Mouse (Mus musculus) limb, embryonic 11.5 days (tissue): ENCODE measurements around the gene Elovl1. TPM values are rescaled to one million over a fixed set of nuclear protein-coding genes. Genes with fewer than 3 reads are reported as not detected.

Source experiments
- ATAC-seq: fragments of 200-750 bp; cut with Nextera tagmentation; 2 replicates; pipeline ENCODE4 v1.8.0; 2017; ENCODE audit warnings: low read depth; ENCODE audit not compliant: insufficient number of reproducible peaks, low FRiP score, low TSS enrichment
- DNase-seq: peaks from one replicate; pipeline ENCODE4 v3.0.0-alpha.2; 2015; ENCODE audit warnings: low spot score
- H3K27ac ChIP-seq: fragments of 300-500 bp; sonication (generic); replicated peaks from 2 replicates; pipeline ENCODE4 v1.5.1; 2014; ENCODE audit warnings: low read depth, mild to moderate bottlenecking, low read length
- H3K27me3 ChIP-seq: fragments of 300-500 bp; sonication (generic); 2 replicates; pipeline ENCODE4 v1.6.1; 2014; ENCODE audit warnings: mild to moderate bottlenecking, low read length, mixed read lengths; ENCODE audit not compliant: control insufficient read depth, insufficient read depth
- H3K36me3 ChIP-seq: fragments of 300-500 bp; sonication (generic); 2 replicates; pipeline ENCODE4 v1.6.1; 2014; ENCODE audit warnings: mild to moderate bottlenecking, low read length, moderate library complexity, mixed read lengths; ENCODE audit not compliant: control insufficient read depth, insufficient read depth
- H3K4me1 ChIP-seq: fragments of 300-500 bp; sonication (generic); 2 replicates; pipeline ENCODE4 v1.6.1; 2014; ENCODE audit warnings: low read length, mixed read lengths; ENCODE audit not compliant: control insufficient read depth, insufficient read depth
- H3K4me2 ChIP-seq: fragments of 300-500 bp; sonication (generic); 2 replicates; pipeline ENCODE4 v1.6.1; 2014; ENCODE audit warnings: low read depth, mild to moderate bottlenecking, moderate library complexity; ENCODE audit not compliant: severe bottlenecking
- H3K4me3 ChIP-seq: fragments of 300-500 bp; sonication (generic); 2 replicates; pipeline ENCODE4 v1.5.1; 2014; ENCODE audit warnings: low read depth, low read length
- H3K9ac ChIP-seq: fragments of 300-500 bp; sonication (generic); 2 replicates; pipeline ENCODE4 v1.6.1; 2014; ENCODE audit warnings: mild to moderate bottlenecking, low read length
- H3K9me3 ChIP-seq: fragments of 300-500 bp; sonication (generic); 2 replicates; pipeline ENCODE4 v1.6.1; 2016; ENCODE audit warnings: low read length; ENCODE audit not compliant: control insufficient read depth
- WGBS: fragments of 180-500 bp; shearing (Covaris S2); extraction: QIAGEN DNeasy Blood & Tissue Kit; methylation state at CpG from one replicate; pipeline ENCODE4 v1.1.7; 2014; 5-methylcytosine and 5-hydroxymethylcytosine counted together
- polyA plus RNA-seq: library from polyadenylated mRNA; unstranded; fragments of >200 nt; fragmentation: Nextera tagmentation; extraction: Ambion mirVana; gene quantifications from 2 replicates; pipeline ENCODE4 v1.2.1, GENCODE M21; 2014

Elovl1 gene
- polyA plus RNA-seq, 1 experiment from 2014 or later, result 42.7 TPM

DNA sequence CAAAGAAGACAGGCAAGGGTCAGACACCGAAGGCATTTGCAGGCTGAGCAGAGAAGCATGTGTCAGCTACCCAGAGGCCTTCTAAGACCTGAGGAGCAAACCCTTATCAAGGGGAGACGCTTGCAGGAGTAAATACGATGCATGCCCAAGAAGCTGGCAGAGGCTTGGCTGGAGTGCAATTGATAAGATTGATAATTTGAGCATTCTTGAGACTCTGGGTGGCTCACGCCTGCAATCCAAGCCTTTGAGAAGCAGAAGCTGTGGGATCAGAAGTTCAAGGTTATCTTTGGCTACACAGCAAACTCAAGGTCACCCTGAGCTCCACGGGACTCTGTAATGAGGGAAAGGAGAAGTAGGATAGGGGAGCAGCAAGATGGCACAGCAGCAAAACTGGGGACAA, 26.0 kb upstream of the Elovl1 start:
- H3K9me3 ChIP-seq, result no peaks in the 10 kb centered on the region
- DNase-seq (no peak), ATAC-seq (no peak)
- H3K4me3 ChIP-seq, result no peak overlapping the region
- H3K4me2 ChIP-seq, result no peak overlapping the region
- H3K36me3 ChIP-seq, result peaks cover 23% of the 10 kb centered on the region
- H3K27ac ChIP-seq, result no peak overlapping the region
- no peak overlapping the region for H3K9ac ChIP-seq
- 94% methylated on average over 5 of the region's 5 CpGs for WGBS
- H3K27me3 ChIP-seq, result no peaks in the 10 kb centered on the region
- no peaks in the 10 kb centered on the region for H3K4me1 ChIP-seq

DNA sequence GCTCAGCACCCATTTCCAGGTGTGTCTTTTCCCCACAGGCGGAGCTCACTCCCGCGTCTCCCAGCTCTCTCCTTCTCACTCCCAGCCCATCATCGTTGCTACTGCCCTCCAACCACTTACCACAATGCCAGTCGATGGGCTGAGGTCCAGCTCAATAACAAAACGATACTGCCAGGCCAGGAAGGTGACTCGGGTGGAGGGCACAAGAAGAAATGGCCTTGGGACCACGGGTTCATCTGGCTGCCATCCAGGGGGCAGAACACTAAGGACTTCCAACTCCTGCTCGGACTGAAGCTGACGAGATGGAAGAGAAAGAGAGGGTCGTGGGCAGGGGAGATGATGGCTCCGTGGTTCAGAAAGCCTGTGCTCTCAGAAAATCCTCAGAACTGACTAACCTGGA, 25.2 kb upstream of the Elovl1 start:
- no peak overlapping the region for H3K9ac ChIP-seq
- WGBS, result 93% methylated on average over 12 of the region's 12 CpGs
- H3K27me3 ChIP-seq, result no peaks in the 10 kb centered on the region
- no peak overlapping the region for H3K4me2 ChIP-seq
- no peak overlapping the region for H3K27ac ChIP-seq
- H3K4me1 ChIP-seq, result no peaks in the 10 kb centered on the region
- no peak overlapping the region for H3K4me3 ChIP-seq
- no peaks in the 10 kb centered on the region for H3K9me3 ChIP-seq
- ATAC-seq, result no peak
- no peak for DNase-seq
- H3K36me3 ChIP-seq, result peaks cover 18% of the 10 kb centered on the region

DNA sequence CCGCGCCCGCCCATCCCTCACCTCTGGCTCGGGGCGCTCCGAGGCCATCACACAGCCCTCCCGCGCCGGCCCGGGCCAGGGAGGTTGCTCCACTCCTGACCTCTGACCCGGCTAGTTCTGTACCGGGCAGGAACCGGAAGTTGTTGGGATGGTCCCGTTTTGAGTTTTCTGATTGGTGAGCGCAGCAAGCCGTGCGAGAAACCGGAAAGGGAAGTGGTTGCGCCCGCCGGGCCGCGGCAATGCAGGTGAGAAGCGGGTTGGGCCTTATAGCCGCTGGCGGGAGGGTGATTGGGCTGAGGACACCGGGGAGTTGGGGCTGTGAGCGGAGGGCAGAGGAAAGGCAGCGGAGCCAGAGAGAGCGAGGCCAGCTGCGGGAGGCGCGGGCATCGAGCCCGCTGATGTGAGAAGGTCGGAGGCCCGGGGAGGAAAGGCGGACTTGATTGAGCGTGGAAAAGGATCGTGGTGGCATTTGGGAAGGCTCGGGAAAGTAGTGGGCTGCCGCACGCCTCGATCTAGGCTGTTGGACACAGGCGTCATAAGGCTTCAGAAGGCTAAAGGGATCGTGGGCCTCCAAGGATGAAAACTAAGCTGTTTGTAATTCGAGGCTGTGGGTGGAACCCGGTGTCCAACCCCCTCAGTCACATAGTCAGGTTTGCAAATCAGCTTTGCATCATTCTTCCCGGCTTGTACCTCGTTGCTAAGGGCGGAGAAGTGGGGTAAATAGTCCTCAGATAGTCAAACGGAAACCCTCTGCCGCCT, 18.6 kb upstream of the Elovl1 start, which contains the start of the genes Szt2 and Med8:
Gene Szt2 (minus strand): TSS at position 132 of the 759 bp plus-strand sequence.
Gene Med8 (plus strand): TSS at position 196 of the 759 bp plus-strand sequence.
- under 1% methylated on average over 53 of the region's 53 CpGs for WGBS
- H3K4me3 ChIP-seq, result peak within 1 kb of the TSS; percentile 81
- no peaks in the 10 kb centered on the region for H3K27me3 ChIP-seq
- peak within 1 kb of the TSS; percentile 43; the same call in 1 of the 2 replicates for H3K27ac ChIP-seq
- peak within 1 kb of the TSS; percentile 84 for H3K4me2 ChIP-seq
- DNase-seq, result peak; percentile 91
- peak; percentile 91 for ATAC-seq
- peaks cover 5% of the 10 kb centered on the region; the same call in 1 of the 2 replicates for H3K4me1 ChIP-seq
- H3K9ac ChIP-seq, result peak within 1 kb of the TSS; percentile 89
- H3K36me3 ChIP-seq, result peaks cover 12% of the 10 kb centered on the region
- H3K9me3 ChIP-seq, result no peaks in the 10 kb centered on the region

DNA sequence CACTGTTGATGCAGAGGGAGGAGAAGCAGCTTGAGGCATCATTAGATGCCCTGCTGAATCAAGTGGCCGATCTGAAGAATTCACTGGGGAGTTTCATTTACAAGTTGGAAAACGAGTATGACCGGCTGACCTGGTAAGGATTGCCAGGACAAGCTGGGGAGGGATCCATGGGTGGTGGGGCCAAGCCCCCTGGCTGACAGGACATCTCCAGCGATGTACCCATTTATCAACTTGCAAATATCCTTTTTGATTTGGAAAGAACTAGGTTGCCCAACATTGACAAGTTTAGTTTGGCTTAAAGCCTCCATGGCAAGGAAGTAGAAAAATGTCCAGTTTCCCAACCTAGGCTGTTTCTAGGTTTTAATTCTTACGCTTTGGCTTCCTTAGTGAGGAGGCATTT, 17.0 kb upstream of the Elovl1 start:
- ATAC-seq, result no peak
- Histone ChIP-seq H3K4me3 (no peak overlapping the region), H3K9me3 (no peaks in the 10 kb centered on the region), H3K4me1 (peaks cover 5% of the 10 kb centered on the region; the same call in 1 of the 2 replicates), H3K9ac (no peak overlapping the region), H3K4me2 (no peak overlapping the region), H3K27me3 (no peaks in the 10 kb centered on the region), H3K27ac (no peak overlapping the region), H3K36me3 (peaks cover 15% of the 10 kb centered on the region)
- 90% methylated on average over 5 of the region's 5 CpGs for WGBS
- DNase-seq, result no peak

DNA sequence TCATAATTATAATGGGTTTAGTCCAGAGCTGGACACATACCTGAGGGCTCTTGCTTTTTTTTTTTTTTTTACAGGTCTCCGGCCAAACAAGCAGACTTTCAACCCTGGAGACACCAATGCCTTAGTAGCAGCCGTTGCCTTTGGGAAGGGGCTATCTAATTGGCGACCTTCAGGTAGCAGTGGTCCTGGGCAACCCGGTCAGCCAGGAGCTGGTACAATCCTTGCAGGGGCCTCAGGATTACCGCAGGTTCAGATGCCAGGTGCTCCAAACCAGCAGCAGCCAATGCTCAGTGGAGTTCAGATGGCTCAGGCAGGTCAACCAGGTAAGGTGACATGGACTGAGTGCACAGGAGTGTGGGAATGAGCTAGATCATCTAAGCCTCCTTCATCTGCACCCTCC, 14.3 kb upstream of the Elovl1 start:
- 93% methylated on average over 5 of the region's 5 CpGs for WGBS
- DNase-seq, result no peak
- Histone ChIP-seq H3K4me3 (no peak overlapping the region), H3K9me3 (no peaks in the 10 kb centered on the region), H3K27ac (no peak overlapping the region), H3K9ac (no peak overlapping the region), H3K4me1 (peaks cover 5% of the 10 kb centered on the region; the same call in 1 of the 2 replicates), H3K4me2 (no peak overlapping the region), H3K36me3 (peaks cover 19% of the 10 kb centered on the region), H3K27me3 (no peaks in the 10 kb centered on the region)
- no peak for ATAC-seq

DNA sequence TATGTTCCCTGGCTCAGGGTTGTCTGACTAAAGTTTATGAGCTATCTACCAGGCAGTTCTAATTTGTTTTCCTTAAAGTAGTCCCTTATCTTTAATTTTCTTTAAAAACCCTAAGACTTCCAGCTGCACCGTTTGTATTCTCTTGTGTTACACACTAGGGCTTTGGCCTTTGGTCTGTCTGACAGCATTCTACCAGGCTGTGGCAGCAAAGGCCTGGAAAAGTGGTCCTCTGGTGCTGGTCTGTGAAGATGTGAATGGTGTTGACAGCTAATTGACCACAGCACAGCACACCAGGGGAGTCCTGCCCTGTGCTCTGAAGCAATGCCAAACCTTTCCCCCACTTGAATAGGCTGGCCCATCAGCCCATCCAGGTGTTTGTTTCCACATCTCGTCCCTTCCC, 12.1 kb upstream of the Elovl1 start:
- 82% methylated on average over 2 of the region's 2 CpGs for WGBS
- no peak for ATAC-seq
- no peaks in the 10 kb centered on the region for H3K27me3 ChIP-seq

DNA sequence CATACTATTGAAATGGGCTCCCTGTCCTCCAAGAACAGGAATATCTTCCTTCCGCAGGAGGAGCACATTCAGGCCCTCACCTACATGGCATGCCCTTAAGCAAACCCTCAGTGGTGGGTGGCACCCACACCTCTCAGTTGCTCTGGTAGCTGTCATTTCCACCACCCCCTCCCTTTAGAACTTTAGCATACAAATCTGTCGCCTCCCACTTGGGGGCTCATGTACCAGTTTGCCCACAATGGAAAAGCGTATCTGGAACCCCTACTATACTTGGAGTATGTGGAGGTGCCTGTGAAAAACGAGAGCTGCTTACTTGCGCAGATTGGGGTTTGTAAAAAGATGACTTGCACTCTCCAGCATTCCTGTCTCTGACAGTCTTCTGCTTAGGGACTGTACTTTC, 11.6 kb upstream of the Elovl1 start:
- 87% methylated on average over 5 of the region's 5 CpGs for WGBS

More for the DNA sequence above, 12.1 kb upstream of the Elovl1 start:
- Histone ChIP-seq H3K4me2 (no peak overlapping the region), H3K36me3 (peaks cover 19% of the 10 kb centered on the region), H3K9me3 (no peaks in the 10 kb centered on the region), H3K4me3 (no peak overlapping the region), H3K9ac (no peak overlapping the region), H3K27ac (no peak overlapping the region), H3K4me1 (no peaks in the 10 kb centered on the region)
- DNase-seq, result no peak

DNA sequence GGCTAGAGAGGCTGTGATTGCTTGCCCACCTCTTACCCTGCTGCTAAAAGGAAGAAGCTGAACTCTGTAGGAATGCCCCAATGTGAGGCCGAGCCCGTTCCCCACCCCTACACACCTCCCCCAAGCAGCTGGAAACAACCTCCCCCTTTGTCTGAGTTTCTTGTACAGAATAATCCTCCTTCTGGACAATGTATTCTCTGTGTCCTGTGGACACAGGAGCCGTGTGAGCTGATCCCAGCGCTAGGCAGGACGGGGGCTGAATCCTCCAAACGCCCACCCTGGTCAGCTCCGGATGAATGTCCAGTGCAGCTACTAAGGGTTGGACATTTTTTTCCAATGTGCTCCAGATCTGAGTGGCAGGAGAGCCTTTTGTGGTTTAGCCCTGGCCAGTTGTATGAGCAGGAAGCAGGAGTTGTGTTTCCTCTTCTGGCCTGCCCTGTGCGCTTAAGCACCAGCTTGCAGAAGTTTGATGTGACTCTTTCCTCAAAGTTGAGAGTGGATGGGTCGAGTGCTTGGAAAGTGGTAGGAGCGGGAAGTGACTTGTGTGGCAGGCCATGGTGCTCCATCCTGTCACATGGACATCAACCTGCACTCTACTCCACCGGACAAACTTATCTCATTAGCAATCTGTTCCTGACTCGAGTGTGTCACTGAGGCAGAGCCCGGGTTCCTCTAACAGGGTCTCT, 10.6 kb upstream of the Elovl1 start:
- H3K36me3 ChIP-seq, result peaks cover 16% of the 10 kb centered on the region
- H3K27ac ChIP-seq, result no peak overlapping the region
- ATAC-seq, result no peak
- no peaks in the 10 kb centered on the region for H3K27me3 ChIP-seq
- H3K9me3 ChIP-seq, result no peaks in the 10 kb centered on the region
- H3K9ac ChIP-seq, result no peak overlapping the region
- H3K4me2 ChIP-seq, result no peak overlapping the region
- no peaks in the 10 kb centered on the region for H3K4me1 ChIP-seq
- 92% methylated on average over 13 of the region's 13 CpGs for WGBS
- no peak for DNase-seq
- no peak overlapping the region for H3K4me3 ChIP-seq

More for the DNA sequence above, 11.6 kb upstream of the Elovl1 start:
- Histone ChIP-seq H3K4me3 (no peak overlapping the region), H3K4me1 (no peaks in the 10 kb centered on the region), H3K4me2 (no peak overlapping the region), H3K9me3 (no peaks in the 10 kb centered on the region), H3K36me3 (peaks cover 18% of the 10 kb centered on the region), H3K27me3 (no peaks in the 10 kb centered on the region), H3K27ac (no peak overlapping the region), H3K9ac (no peak overlapping the region)
- ATAC-seq (no peak), DNase-seq (no peak)
